Mouse (Mus musculus) splenic B cell, adult 2 months (primary cell): Measurements from ENCODE around the gene B4galt5.

Source experiments
- DNase-seq: peaks from one replicate; pipeline ENCODE4 v3.0.0-alpha.2; 2011; ENCODE audit warnings: low read depth, low spot score
- H3K27me3 ChIP-seq: 2 replicates; pipeline ENCODE4 v1.6.1; 2012; ENCODE audit warnings: mild to moderate bottlenecking, low read length, moderate library complexity, mixed read lengths; ENCODE audit not compliant: control insufficient read depth, poor library complexity, insufficient read depth, severe bottlenecking
- H3K36me3 ChIP-seq: 2 replicates; pipeline ENCODE4 v1.6.1; 2012; ENCODE audit warnings: mild to moderate bottlenecking, low read length, moderate library complexity, mixed read lengths; ENCODE audit not compliant: control insufficient read depth, poor library complexity, insufficient read depth, severe bottlenecking

Gene B4galt5

DNA sequence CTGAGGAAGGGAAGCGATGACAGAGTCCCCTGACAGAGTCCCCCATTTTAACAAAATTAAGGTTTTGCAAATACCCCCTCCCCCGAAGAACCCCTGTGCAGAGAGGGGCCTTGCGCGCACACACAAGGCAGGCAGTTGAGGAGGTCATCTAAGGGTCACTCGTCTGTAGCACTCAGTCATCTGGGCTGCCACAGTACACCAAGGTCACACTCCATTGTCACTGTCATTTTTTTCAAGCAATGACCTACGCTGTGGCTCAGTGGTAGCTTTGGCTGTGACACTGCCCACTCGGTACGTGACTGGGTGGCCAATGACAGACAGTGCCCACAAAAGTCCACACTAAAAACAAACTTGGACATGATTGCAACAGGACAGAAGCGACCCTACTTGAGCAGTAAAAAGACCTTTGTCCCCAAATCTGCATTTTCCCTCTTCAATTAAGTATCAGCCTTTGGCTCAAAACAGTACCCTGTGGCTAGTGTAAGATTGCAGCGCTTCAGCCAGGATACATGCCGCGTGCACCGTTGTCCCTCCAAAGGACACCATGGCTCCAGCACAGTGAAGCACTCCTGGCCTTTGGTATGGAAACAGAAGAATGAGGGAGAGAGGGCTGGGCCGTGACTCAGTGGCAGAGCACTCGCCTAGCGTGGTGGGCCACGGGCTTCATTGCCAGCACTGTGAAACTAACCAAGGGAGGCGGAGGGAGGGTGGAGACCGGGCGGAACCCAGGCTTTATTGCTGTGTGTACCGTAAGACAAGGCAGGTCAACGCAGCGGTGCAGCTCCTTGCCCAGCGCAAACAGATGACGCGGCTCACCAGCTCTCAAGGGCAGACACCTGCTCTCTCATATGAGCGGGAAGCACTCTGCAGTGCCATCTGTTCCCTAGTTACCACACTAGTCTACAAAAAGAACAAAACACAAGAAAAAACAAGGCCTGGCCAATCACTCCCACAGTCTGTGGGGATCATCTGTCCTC lies 50.0 kb downstream of the B4galt5 start:
- Histone ChIP-seq H3K27me3 (no peaks in the 10 kb centered on the region), H3K36me3 (peaks cover 10% of the 10 kb centered on the region)
- DNase-seq: no peak

DNA sequence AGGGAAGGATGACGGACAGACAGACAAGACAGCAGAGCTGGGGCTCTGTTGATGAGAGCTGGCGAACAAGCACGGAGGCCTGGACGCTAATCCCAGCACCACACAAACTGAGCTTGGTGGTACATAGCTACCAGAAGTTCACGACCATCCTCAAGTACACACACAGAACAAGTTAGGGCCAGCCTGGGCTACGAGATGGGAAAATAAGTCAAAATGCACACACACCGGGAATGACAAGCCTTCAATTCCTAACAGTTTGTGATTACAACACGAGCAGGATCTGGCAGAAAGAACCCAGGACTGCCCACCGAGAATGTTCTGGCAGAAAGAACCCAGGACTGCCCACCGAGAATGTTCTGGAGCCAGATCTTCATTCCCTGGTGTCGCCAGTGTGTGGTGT lies 51.0 kb downstream of the B4galt5 start:
- Histone ChIP-seq H3K36me3 (peaks cover 10% of the 10 kb centered on the region), H3K27me3 (no peaks in the 10 kb centered on the region)
- DNase-seq: no peak

DNA sequence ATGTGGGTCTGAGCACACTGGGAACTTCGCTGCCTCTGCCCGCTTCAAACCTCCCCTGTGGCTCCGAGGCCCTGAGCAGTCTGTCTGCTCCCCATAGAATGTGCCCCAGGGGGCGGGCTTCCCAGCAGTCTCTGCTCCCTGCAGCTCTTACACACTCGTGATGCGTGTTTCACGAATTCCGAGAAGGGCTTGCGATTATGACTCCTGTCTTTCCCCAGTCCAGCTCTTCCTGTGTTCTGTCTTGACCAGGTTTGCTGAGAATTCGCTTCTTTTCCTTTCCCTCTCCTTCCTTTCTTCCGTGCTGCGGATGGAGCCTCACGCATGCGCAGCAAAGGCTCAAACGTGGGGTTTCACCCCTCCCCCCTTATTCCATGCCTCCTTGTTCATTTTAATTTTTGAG lies 54.1 kb downstream of the B4galt5 start:
- DNase-seq: no peak
- Histone ChIP-seq H3K27me3 (no peaks in the 10 kb centered on the region), H3K36me3 (peaks cover 8% of the 10 kb centered on the region)

DNA sequence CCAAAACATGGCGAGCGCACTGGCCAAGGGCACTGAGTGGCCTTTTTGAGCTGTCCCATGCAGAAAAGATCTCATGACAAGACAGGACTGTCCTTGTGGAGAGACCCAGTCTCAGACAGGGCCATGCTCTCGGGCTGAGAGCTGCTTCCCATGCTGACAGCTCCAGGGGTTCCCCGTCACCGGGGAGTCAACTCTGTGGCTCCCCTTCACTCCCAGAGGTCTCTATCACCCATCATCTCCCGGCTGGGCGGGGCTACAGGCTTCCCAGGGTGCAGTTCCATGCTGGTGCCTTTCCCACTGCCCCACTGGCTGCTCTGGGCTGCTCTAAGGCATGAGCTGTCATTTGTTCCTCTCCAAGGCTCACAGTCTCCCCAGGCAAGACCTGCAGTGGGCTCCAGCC lies 54.8 kb downstream of the B4galt5 start:
- DNase-seq: no peak
- Histone ChIP-seq H3K27me3 (no peaks in the 10 kb centered on the region), H3K36me3 (peaks cover 5% of the 10 kb centered on the region; the same call in 1 of the 2 replicates)

DNA sequence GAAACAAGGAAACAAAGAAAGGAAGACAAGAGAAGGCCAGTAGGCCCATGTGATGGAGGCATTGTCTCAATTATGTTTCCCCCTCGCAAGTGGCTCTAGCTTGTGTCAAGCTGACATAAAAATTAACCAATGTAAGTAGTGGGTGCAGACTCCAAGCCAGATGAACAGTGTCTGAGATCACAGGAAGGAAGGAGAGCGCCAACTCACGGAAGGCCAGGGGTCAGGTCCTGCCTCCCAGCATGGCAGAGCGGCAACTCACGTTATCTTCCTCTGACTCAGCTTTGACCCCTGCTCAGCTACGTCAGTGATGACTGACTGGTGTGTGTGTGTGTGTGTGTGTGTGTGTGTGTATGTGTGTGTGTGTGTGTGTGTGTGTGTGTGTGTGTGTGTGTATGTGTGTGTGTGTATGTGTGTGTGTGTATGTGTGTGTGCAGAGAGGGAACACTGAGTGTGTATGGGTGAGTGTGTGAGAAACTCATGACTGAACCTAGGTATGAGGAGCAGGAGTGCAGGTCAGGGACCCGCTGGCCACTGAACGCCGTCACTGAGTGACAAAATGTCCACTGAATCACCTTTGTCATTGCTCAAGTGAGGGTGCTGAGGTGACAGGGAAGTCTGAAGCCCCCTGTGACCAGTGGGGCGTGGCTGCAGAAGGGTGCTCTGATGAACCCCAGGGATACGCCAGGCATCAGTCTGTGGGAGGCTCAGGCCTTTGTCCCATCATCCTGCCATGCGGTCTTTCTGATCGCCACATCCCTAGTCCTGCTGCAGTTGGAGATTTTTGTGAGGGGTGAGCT lies 55.5 kb downstream of the B4galt5 start:
- DNase-seq: no peak
- Histone ChIP-seq H3K36me3 (peaks cover 5% of the 10 kb centered on the region; the same call in 1 of the 2 replicates), H3K27me3 (no peaks in the 10 kb centered on the region)

DNA sequence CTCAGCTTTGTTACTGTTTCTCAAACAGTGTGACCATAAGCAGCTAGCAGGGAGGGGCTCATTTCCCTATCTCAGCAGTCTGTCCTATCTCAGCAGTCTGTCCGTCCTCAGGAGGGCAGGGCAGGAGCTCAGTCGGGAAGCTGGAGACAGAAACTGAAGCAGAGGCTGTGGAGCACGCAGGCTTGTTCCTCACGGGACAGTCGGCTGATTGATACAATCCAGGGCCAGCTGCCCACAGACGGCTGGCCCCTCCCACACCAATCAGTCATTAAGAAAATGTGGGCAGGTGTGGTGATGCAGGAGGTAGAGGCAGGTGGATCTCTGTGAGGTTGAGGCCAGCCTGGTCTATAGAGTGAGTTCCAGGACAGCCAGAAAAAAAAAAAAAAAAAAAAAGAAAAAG lies 56.1 kb downstream of the B4galt5 start:
- DNase-seq: no peak
- H3K27me3 ChIP-seq: no peaks in the 10 kb centered on the region
- peaks cover under 1% of the 10 kb centered on the region; the same call in 1 of the 2 replicates for H3K36me3 ChIP-seq

DNA sequence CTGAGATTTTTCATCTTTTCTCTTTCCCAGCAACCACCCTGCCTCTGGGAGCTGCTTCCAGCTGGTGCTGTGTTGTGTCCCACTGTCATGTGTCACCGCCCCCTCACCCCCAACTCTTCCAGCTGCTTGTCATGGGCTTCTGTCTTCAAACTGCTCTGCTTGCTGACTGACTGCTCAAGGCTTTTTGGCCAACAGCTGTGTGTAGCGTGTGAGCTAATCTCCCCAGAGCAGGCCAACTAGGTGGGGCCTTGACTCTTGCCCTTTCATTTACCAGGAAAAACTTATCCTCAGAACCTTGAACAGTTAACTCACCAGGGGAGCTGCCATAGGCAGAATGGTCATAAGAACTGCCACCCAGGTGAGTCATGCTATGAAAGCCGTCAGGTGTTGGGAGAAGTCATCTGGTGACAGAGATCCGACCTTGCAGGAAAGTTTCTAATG lies 56.8 kb downstream of the B4galt5 start:
- Histone ChIP-seq H3K27me3 (no peaks in the 10 kb centered on the region), H3K36me3 (no peaks in the 10 kb centered on the region)
- DNase-seq: no peak

DNA sequence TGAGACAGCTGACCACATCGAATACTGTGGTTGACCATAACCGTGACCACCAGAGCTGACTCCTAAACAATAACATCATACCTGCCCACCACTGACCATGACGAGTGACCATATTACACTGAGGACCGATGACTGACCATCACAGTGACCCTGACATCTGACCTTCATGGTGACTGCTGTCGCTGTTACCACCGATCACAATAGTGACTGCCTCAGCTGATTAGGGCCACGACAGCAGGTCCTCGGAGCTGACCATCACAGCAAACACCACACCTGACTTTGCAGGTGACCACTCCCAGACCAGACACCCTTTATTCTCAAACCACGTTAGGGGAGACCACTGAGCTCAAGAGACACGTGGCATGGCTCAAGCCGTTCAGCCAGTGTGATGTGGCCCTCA lies 57.3 kb downstream of the B4galt5 start:
- DNase-seq: no peak
- H3K27me3 ChIP-seq: no peaks in the 10 kb centered on the region
- H3K36me3 ChIP-seq: no peaks in the 10 kb centered on the region

DNA sequence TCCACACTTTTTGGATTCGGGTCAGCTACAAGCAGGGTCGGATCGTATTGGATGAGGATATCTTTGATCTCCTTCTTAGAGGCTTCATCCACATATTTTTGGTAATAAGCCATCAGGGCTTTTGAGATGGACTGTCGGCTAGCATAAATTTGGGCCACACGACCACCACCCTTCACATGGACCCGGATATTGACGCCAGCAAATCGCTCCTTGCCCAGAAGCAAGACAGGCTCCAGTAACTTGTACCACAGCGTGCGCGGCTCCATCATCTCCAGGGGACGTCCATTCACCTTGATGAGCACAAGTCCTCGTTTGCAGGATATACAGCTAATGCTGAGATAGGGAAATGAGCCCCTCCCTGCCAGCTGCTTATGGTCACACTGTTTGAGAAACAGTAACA lies 67.5 kb downstream of the B4galt5 start:
- H3K36me3 ChIP-seq: no peaks in the 10 kb centered on the region
- H3K27me3 ChIP-seq: no peaks in the 10 kb centered on the region
- no peak for DNase-seq

DNA sequence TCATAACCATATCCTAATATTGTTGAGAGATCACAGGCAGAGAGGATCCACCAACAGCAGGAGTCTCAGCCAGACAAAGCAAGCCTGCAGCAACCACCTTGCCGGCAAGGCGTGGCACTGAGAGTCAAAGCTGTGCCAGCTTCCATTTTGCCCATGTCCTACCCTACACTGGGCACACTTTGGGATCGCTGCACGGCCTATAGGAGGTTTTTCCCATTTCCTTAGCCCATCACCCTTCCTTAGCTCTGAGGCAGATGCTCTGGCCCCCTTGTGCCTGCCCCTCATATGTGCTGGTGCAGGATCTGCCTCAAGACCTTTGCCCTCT lies 68.0 kb downstream of the B4galt5 start:
- H3K36me3 ChIP-seq: no peaks in the 10 kb centered on the region
- H3K27me3 ChIP-seq: no peaks in the 10 kb centered on the region
- no peak for DNase-seq

DNA sequence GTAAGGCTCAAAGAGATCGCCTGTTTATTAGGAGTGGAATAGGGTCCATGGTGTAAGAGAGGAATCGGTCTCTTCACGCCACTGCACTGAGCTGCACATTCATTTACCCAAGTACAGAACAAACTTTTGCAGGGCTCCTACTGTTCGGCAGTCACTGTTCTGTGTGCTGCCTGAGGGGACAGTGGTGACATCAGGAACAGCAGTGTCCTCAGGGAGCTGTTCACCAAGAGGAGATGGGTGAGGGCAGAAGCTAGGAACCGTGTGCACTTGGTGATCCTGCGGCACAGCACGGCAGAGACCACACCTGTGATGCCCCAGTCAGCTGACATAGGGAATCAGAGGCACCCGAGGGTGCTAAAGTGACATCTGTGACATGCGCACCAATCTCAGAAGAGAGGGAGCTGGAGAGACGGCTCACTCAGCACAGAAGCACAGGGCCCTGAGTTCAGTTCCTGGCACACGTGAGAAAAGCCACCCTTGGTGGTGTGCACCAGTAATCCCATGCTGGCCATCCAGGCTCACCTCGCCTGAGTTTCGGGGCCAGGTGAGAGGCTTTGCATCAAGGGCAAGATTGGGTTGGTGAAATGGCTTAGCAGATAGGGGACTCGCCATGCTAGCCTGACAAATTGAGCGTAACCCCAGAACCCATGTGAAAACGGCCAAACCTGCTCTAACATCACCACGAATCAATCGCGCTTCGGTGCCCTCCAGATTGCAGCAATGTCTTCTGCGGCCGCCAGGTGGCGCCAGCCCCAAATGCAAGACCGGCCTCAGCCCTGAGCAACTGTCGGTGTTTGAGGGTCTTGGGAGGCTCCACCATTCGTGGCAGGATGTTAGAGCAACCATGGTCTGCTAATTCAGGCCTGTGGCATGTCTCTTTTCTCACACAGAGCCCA lies 68.6 kb downstream of the B4galt5 start:
- DNase-seq: peak; percentile 86
- no peaks in the 10 kb centered on the region for H3K36me3 ChIP-seq
- H3K27me3 ChIP-seq: no peaks in the 10 kb centered on the region

DNA sequence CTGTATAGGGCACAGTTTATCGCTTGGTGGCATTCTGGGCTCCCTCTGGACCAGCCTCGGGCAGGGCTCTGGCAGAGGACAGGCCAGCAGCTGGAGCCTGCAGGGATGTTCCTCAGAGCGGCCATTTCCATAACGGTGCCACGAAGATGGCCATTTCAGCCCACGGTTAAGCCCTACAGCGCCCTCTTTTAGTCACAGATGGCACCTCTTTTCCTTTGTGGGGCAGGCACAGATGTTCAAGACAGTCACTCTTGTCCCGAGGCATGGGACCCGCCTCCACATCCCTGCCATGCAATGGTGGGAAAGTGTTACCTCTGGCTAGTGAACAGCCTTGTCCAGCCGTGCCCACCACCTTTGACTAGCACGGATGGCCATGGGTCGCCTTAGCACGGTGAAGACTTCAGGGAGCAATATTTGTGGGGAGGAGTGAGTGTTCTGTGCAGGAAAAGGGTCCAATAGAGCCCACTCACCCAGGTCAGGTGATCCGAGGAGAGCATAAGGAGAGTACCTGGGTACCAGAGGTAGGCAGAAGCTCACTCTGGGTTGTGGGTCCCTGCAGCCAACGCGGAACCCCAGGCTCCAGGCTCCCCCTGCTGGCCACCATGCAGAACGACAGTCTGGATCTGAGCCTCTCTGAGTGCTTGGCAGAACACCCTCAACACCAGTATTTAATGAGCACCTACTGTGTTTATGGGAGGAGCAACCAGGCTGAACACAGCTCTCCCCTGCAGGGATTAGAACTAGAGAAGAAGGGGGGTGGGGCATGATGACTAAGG lies 70.0 kb downstream of the B4galt5 start:
- no peaks in the 10 kb centered on the region for H3K27me3 ChIP-seq
- DNase-seq: peak; percentile 82
- no peaks in the 10 kb centered on the region for H3K36me3 ChIP-seq

DNA sequence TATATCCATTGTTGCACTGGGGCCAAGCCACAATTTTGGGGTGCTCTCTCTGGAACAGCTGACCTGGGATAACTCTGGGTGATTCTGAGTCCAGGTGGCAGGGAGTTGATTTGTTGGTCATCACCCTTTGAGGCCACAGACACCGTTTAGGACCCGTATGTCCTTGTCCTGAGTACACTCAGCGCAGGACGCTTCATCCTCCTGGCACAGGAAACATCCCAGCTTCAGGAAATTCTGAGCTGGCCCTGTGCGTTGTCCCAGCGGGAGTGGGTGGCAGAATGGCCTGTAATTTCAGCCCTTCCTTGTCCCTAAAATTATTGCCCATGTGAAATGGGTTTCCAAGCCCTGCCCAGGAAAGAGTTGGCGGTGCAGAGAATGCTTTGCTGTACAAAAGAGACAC lies 71.0 kb downstream of the B4galt5 start:
- DNase-seq: no peak
- Histone ChIP-seq H3K27me3 (no peaks in the 10 kb centered on the region), H3K36me3 (no peaks in the 10 kb centered on the region)

DNA sequence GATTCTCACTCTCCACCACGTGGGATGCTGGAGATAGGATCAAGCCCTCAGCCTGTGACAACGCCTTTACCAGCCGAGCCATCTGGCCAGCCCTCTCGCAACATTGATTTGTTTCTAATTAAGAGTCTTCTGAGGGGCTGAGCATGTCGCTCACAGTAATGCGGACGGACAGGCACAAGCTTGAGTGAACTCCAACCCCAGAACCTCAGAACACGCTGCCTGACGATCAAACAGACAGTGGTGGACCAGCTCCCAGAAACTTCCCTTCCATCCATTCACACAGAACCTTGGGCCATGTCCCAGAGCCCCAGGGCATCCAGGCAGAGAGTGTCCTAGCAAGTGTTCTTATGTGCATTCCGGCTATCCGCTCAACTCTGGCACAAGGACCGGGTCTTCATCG lies 72.0 kb downstream of the B4galt5 start:
- DNase-seq: no peak
- Histone ChIP-seq H3K27me3 (no peaks in the 10 kb centered on the region), H3K36me3 (no peaks in the 10 kb centered on the region)
